Mouse (Mus musculus): ENCODE data around the gene 1700006A11Rik. TPM values are rescaled to one million over a fixed set of nuclear protein-coding genes. Genes with fewer than 3 reads are reported as not detected.

The 1700006A11Rik gene
- 0.25 TPM for polyA plus RNA-seq (2017; shearing (Covaris generic))

DNA sequence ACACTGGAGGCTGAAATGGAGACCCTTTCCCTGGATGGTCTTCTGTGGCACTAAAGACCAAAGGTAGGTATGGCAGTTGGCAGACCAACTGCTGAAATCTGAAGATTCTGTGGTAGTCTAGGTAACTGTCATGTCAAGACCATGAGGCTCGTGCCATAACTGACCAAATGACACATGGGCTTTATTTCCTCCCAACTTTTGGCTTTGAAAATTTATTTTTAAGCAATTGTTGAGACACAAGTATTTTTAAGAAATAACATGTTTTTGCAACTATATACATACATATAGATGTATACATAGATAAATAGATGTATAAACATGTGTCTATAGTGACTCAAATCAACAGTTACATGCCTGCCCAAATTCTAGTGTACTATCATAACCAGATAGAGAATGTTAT lies at the start of gene 1700006A11Rik:
1700006A11Rik (minus strand) TSS at position 101 of the 400 bp plus-strand sequence.

Other genes with a start within 250 kb of the 1700006A11Rik start
- gene Tram1l1, start 105.2 kb downstream of the 1700006A11Rik start, polyA plus RNA-seq (2017; shearing (Covaris generic)) = not detected
- not detected for gene 1700003H04Rik, start 155.1 kb upstream of the 1700006A11Rik start, polyA plus RNA-seq (2017; shearing (Covaris generic))